Mouse (Mus musculus): ENCODE data around the gene Ccdc30.

Ccdc30 gene

GRCm38 (mm10) chr4:119417894-119418293 is 2.6 kb upstream of the Ccdc30 start:
- CTCF ChIA-PET = no interaction called here

- CTCF ChIA-PET = no interaction called here
These were observed 1.9 kb upstream of the Ccdc30 start for GRCm38 (mm10) chr4:119417270-119417669.

GRCm38 (mm10) chr4:119412791-119413190 is 2.5 kb downstream of the Ccdc30 start:
- CTCF ChIA-PET = no interaction called here

- CTCF ChIA-PET = no interaction called here
These were observed 3.3 kb downstream of the Ccdc30 start for GRCm38 (mm10) chr4:119411877-119412650.

- CTCF ChIA-PET = no interaction called here
These were observed 11.9 kb downstream of the Ccdc30 start for GRCm38 (mm10) chr4:119403431-119403830.

GRCm38 (mm10) chr4:119400896-119401295 is 14.4 kb downstream of the Ccdc30 start:
- CTCF ChIA-PET = no interaction called here

- CTCF ChIA-PET = interaction anchor here (0.6 kb wide), 1 partner anchor 26 kb away, joined by 3 read pairs; no protein-coding TSS in a partner anchor
These were observed 16.6 kb downstream of the Ccdc30 start for GRCm38 (mm10) chr4:119398751-119399150.

GRCm38 (mm10) chr4:119390369-119390768 is 25.0 kb downstream of the Ccdc30 start:
- CTCF ChIA-PET = no interaction called here

- CTCF ChIA-PET = interaction anchor here (0.6 kb wide), 1 partner anchor 9 kb away, joined by 6 read pairs; no protein-coding TSS in a partner anchor
These were observed 26.1 kb downstream of the Ccdc30 start for GRCm38 (mm10) chr4:119389184-119389583.

GRCm38 (mm10) chr4:119381471-119382190 is 33.7 kb downstream of the Ccdc30 start:
- CTCF ChIA-PET = interaction anchor here (0.6 kb wide), 1 partner anchor 378 kb away, joined by 3 read pairs; no protein-coding TSS in a partner anchor

GRCm38 (mm10) chr4:119369460-119369859 is 45.9 kb downstream of the Ccdc30 start:
- CTCF ChIA-PET = no interaction called here

GRCm38 (mm10) chr4:119366758-119367526 is 48.4 kb downstream of the Ccdc30 start:
- CTCF ChIA-PET = no interaction called here

- CTCF ChIA-PET = no interaction called here
These were observed 53.1 kb downstream of the Ccdc30 start for GRCm38 (mm10) chr4:119362231-119362630.

- CTCF ChIA-PET = interaction anchor here (0.6 kb wide), 1 partner anchor 1878 kb away, joined by 8 read pairs; no protein-coding TSS in a partner anchor
These were observed 55.9 kb downstream of the Ccdc30 start for GRCm38 (mm10) chr4:119359196-119359971.

- CTCF ChIA-PET = interaction anchor here (0.6 kb wide), 1 partner anchor 90 kb away, joined by 3 read pairs; the partner anchor contains the start of gene Cldn19
These were observed 69.8 kb downstream of the Ccdc30 start for GRCm38 (mm10) chr4:119345508-119345907.

- CTCF ChIA-PET = interaction anchor here (0.6 to 1.0 kb wide), 2 partner anchors 36 to 100 kb away, joined by 4 read pairs; no protein-coding TSS in a partner anchor
These were observed 76.4 kb downstream of the Ccdc30 start for GRCm38 (mm10) chr4:119338861-119339361.

GRCm38 (mm10) chr4:119338422-119338821 is 76.9 kb downstream of the Ccdc30 start:
- CTCF ChIA-PET = no interaction called here

- CTCF ChIA-PET = no interaction called here
These were observed 81.8 kb downstream of the Ccdc30 start for GRCm38 (mm10) chr4:119333487-119333886.

GRCm38 (mm10) chr4:119320896-119321550 is 94.3 kb downstream of the Ccdc30 start:
- CTCF ChIA-PET = no interaction called here

GRCm38 (mm10) chr4:119320131-119320830 is 95.0 kb downstream of the Ccdc30 start, which contains the start of gene Ppih:
TSS of gene Ppih (minus strand) at chr4:119320546.
- CTCF ChIA-PET = no interaction called here

All from spleen, embryonic (tissue).